Mouse (Mus musculus) heart, adult 18-20 months (tissue): ENCODE results near the gene Cmtm6. TPM values are rescaled to one million over a fixed set of nuclear protein-coding genes. Genes with fewer than 3 reads are reported as not detected.

Experiments used
- DNase-seq, 2 experiments: peaks; one replicate each; pipeline ENCODE4 v3.0.0; 2021 to 2022; ENCODE audit warnings: mixed read lengths in 1 of 2
- total RNA-seq, 2 experiments: library from RNA; stranded (reverse); gene quantifications; 2 replicates each; pipeline ENCODE4 v1.2.3; 2021

Cmtm6 gene
- total RNA-seq, 2 experiments from 2014 or later = 25.0 to 29.5 TPM

DNA sequence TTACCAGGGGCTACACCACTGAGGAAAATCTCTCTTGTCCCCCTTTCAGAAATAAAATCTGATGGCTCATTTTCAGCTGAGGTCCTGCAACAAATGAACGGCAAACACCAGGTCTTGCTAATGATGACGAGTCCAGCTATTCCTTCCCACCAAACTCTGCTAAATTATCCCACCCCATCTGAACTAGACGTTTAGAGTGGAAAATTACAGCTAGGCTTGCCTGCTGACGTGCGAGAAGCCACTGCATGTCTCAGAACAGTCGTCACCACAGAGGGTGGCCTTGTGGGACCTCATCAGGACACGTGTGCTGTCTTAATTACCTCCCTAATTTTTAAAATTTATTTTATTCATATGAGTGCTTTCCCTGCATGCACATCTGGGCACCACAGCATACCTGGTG lies 40.6 kb downstream of the Cmtm6 start:
- no peak for DNase-seq

DNA sequence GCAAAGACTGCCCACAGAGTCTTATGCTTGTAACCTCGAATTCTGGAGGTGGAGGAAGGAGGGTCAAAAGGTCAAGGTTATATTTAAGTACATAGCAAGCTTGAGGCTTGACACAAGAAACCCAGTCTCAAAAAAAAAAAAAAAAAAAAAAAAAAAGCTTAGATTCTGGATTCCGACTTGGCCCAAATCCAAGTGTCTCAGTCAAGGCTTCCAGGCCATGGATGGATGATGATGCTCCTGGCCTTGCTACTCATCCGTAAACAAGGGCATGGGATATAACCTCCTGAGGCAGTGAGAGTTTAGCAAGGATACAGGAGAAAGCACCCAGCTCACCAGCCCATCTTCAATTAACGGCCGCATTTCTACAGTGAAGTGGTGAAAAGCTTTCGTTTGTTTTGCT lies 43.7 kb downstream of the Cmtm6 start:
- DNase-seq = no peak

DNA sequence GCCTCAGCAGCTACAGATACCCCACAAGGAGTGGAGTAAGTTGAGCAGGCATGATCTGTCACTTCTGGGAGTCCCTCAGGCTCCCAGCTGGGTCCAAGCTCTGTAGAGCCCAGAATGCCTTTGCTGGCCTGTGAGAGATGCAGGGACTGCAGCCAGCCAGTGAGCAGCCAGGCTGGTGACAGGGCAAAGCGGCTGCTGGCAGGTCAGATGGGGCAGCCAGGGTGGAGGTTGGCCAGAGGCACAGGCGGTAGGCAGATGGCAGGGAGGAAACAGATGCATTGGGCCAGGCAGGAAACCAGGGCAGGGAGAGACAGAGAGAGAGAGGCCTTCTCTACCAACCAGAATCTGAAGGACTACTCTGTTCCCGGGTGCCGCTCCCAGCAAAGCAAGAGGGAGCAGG lies 44.4 kb downstream of the Cmtm6 start:
- peak; percentile 57 to 79 for DNase-seq

DNA sequence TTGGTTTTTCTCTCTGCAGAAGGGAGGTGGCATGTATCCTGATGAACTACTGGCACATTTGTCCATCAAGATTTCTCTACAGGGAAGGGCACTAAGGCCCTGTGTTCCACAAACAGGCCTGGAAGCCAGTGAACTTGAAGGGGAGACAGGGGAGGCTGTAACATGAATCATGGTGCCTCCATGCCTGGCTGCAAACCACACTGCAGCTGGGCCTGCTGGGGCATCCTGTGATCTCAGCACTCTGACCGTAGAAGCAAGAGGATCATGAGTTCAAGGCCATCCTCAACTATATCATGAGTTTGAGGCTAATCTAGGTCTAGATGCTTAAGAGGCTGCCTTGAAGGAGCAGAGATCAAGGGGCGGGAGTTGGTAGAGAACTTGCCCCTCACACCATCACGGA lies 45.4 kb downstream of the Cmtm6 start:
- no peak for DNase-seq

DNA sequence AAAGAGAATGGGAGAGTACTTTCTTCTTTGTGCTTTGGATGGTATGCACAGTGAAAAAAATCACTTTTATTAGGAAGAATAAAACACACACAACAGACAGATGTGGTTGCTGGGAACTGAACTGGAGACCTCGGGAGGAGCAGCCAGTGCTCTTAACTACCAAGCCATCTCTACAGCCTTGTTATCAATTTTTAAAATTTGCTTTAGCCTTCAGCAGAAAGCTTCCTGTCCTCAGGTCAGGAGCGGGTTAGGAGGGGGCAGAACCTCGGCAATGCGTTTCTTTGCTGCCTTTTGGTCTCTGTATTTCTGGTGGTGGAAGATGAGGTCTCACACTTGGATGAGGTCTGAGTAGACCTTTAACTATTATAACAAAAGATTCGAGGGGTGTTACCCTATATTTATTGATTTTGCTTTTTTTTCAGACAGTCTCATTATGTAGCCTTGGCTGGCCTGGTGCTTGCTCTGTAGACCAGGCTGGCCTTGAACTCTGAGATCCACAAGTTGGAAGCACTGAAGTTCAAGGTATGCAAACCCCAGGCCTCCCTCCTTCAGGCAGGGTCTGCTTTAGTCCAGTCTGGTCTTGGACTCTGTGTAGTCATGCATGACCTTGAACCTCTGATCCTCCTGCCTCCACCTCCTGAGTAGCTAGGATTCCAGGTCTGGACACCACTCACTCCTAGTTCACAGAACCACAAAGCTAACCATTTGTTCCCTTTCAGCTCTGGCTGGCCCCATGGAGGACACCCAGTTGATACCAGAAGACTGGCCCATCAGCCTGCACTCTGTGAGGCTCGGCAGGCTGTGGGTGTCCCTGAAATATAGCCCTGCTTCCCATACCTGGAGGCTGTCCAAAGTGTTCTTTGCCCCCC lies 46.5 kb downstream of the Cmtm6 start:
- no peak for DNase-seq

DNA sequence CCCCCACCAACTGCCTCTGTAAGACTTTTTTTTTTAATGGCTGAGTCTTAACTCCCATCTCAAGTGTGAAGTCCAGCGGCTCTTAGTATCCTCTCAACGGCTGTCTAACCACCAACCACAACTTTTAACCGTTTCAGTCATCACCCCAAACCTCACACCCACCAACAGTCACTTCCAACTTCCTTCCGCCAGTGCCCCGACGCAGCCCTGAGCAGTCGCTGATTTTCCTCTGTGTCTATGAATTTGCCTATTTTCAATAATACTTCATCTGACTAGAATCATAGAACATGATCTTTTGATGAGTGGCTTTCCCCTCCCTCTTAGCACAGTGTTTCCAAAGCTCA lies 47.1 kb downstream of the Cmtm6 start:
- no peak for DNase-seq

DNA sequence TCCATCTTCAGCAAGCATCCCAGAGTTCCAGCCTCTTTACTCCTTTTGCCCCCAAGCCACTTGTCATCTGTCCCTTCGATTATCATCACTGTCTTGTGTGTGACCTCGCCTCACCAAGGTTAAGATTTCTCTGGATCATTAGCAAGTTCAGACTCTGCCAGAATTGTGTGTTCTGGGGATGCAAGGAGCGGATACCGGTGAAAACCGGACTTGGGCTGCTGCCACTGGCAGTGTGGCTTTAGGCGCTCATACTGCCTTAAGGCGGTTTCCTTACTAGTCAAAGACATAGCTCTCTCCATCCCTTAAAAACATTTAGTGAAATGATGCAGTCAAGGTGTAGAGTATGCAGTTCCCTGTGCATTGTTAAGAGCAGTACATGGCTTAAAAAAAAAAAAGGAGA lies 48.0 kb downstream of the Cmtm6 start:
- no peak for DNase-seq

DNA sequence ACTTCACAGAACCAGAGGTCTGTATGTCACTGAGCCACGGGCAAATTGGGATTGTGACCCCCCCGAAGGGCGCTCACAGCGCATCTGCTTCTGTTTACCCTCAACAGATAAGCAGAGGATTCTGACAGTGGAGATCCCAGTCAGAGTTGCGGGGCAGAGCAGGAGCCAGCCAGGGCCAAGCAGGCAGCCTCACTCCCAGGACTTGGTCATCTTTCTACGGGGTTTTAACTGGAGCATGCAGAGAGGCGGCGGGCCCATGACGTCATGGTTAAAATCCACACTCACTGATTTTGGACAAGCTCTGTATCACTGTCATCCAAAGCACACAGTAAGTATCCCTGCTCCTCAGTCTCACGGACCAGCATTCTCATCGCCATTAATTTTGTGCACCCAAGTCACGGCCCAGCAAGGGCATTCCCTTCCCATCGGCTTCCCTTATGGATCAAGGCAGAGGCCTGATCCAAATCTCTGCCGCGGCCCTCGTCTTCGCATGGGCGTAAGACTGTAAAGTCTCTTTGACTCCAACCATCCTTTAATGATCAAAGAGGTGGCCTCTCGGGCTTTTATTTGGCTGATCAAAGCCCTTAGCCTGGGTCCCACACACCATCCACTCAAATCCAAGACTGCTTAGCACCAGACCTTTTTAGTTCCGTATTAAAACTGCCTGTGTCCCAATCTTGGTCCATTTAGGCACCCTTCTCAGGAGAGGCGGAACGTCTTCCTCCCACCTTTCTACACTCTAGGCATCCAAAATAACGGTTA lies 49.2 kb downstream of the Cmtm6 start:
- DNase-seq = peak; percentile 42 to 46

DNA sequence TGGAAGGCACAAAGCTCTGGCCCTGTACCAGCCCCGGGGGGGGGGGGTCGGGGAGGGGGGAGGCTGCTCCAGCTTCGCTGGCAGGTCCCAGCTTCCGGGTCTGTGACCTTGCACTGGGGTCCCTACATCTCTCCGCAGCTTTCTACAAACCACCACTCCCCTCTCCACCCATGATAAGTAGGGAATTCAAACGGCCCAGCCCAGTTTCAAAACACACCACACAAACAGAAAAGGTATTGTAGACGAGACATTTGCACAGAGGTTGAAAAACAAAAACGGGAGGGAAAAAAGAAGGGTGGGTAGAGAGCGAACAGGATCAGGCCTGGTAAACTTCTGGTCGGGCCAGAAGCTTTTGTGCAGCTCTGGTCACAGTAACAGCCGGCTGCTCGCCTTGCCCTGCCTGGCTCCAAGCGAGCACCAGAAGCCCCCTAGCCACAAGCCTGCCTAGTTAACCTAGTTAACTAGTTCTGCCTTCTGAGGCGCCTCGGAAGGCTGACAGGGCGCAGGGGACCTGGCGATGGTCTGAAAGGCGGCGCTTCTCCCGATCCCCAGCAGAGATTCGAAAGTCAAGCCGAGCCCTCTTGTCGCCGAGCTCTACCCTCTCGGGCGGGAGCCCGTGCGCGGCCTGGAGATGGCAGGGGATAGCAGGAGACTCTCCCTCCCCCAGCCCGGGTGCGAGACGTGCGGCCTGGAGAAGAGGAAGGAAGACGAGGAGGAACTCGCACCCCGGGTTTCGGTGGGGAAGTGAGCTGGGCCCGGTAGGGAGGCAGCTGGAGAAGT lies 50.0 kb downstream of the Cmtm6 start:
- peak; percentile 72 to 84 for DNase-seq

DNA sequence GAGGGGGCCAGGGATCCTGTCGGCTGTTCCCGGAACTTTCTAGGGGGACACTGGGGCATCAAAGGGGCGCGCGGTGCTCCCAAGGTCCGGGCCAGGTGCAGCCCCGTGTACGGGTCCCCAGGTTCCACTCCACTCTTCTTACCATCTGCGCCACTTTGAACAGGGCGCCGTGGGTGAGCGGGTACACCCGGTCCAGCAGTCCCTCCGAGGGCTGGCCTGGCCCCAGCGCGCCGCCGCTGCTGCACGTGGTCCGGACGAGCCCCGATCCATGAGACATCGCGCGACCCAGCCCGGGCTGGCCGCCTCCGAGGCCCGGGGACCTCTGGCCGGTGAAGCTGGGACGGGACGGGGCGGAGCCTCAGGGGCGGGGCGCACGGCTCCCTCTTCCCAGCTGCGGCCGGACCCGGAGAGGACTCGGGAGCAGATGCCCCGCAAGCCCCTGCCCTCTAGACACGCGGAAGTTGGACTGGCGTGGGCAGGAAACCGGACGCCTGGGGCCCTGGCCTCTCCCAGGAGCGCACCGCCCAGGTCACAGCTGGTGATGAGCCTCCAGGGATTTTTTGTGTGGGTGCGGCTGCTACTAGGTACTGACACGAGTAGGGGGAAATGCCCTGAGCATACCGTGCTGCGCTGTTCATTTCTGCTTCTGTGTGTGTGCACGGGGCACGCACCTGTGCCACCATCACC lies 50.8 kb downstream of the Cmtm6 start, which contains the start of gene Cmtm7:
Cmtm7 (minus strand) TSS at position 331 of the 687 bp plus-strand sequence.
- peak; percentile 87 to 91 for DNase-seq

DNA sequence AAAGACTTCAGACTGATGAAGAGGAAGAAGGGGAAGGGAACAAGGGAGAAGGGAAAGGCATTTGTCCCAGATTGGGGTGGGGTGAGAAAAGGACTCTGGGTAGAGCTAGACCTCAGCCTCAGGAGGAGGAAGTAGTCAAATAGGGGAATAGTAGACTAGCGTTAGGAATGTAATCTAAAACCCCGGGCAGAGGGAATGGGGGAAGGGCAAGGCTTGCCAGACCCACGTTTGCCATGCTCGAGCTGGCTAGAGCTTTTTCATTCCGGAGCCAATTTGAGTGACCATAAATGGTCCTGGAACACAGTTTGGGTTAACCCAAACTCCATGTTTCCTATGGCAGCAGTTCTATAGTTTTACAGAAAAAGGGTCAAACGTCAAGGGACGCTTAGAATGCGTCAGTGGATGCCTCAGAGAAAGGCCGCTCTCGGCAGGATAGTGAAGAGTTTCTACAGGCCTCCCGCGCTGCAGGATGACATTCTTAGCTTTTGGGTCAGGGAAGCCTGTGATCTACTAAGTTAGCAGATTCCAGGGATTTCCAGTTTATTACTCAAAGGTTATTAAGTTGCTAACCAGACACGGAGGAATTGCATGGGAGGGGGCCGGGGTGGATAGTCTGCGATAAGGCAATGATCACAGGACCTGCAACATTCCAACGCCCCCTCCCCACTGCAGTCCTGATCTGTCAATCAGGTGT lies 54.7 kb downstream of the Cmtm6 start:
- DNase-seq = no peak

DNA sequence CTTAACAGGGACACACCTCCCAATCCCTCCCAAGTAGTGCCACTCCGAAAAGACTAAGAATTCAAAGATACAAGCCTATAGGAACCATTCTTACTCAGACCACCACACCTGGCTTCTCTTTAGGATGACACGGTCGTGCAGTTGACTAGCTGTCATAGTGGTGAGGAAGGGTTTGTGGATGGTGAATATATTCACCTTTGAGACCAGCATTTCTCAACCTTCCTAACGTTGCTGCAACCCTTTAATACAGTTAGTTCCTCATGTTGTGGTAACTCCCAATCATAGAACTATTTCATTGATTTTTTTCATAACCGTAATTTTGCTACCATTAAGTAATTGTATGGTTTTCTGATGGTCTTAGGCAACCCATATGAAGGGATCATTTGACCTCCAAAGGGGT lies 56.2 kb downstream of the Cmtm6 start:
- no peak for DNase-seq

DNA sequence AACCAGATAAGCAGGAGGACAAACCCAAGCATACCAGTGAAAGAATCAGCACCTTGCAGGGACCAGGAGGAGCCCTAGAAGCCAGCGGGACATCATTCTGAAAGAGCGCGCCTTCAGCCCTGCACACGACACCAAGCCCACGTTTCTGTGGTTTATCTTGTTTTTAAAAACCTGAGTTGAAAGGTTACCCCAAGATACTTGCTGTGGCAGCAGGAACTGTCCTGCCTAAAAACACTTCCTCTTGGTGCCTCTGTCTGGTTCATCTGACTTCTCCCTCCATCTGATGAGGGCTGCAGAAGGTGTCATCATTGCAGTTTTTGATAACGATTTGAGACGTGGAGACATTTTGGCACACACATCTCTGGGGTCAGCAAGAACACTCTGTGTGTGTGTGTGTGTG lies 56.8 kb downstream of the Cmtm6 start:
- no peak for DNase-seq

DNA sequence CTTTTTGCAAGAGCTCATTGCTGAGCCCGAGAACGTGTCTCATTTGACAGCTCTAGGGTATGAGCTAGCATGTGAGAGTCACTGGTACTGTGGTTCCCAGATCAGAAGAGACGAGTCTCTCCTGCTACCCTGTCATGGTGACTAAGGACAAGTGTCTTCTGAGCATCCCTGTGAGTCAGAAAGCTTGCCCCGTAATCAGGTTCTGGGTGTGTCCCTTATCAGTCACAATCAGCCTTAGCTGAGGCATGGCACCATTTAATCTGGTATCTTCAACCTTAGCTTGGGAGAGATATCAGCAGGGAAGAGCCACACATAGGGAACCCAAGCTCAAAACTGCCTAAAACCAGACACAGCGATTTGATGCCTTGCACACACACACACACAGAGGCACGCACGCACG lies 57.8 kb downstream of the Cmtm6 start:
- no peak for DNase-seq

DNA sequence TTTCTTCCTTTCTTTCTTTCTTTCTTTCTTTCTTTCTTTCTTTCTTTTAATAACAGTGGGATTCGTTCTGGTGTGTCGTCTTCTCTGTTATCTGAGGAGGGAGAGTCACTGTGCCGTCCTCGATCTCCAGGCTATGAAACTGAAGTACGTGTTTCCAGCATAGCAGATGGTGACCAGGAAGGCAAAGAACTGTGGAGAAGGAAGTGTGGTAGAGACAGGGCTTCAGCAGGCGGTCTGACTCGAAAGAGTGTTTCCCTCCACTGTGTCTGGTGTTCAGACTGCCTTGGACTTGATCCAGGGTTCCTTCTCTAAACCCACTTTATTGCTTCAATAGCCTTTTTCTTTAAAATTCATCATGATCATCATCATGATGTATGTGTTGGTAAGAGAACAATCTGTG lies 58.6 kb downstream of the Cmtm6 start:
- no peak for DNase-seq

DNA sequence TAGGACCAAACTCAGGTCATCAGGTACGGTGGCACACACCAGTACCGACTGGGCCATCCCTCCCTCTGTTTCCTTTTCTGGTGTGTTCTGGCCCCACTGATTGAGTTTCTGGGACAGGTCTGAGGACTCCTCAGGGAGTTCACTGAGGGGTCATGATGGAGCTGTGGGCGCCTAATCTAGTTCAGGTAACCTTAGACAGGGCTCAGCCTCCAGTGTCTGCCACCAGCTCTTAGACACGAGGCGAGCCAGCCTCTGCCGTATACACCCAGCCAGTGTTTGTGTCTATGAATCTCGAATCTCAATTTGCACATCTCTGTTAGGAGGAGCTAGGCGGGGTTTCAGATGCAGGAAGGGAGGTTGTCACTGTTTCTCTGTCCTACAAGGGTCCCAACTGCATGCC lies 59.1 kb downstream of the Cmtm6 start:
- no peak for DNase-seq

DNA sequence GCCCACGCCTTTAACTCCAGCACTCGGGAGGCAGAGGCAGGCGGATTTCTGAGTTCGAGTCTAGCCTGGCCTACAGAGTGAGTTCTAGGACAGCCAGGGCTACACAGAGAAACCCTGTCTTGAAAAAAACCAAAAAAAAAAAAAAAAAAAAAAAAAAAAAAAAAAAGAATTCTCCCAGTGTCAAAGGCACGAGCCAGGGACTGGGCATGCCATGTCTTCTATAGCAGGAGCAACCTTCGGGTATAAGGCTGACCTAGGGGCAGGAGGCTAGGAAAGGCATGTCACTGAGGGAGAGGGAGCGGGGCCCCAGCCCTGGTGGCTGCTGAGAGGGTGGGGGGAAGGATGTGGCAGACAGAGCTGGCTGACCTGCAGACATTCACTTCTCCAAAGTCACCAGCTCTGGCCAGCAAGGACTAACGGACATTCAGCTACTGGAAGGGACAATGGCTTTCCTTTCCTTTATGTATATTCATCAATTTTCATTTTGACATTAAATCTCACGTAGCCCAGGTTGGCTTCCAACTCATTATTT lies 62.9 kb downstream of the Cmtm6 start:
- no peak for DNase-seq

DNA sequence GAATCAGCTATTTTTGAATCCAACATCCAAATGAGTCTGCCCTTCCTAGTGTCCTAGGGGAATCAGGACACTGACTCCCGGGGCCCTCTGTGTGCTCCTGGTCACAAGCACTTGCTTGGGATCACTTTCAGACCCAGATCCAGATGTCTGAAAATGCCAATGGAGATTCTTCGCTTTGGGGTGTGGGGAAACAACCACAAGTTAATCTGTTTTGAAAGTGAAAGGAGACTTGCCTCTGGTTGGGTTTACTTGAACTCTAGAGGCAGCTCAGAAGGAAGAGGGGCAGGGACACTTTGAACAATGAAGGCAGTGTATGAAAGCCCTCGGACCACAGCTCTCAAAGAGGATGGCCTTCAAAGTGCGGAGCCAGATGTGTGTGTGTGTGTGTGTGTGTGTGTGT lies 63.6 kb downstream of the Cmtm6 start:
- DNase-seq = no peak

DNA sequence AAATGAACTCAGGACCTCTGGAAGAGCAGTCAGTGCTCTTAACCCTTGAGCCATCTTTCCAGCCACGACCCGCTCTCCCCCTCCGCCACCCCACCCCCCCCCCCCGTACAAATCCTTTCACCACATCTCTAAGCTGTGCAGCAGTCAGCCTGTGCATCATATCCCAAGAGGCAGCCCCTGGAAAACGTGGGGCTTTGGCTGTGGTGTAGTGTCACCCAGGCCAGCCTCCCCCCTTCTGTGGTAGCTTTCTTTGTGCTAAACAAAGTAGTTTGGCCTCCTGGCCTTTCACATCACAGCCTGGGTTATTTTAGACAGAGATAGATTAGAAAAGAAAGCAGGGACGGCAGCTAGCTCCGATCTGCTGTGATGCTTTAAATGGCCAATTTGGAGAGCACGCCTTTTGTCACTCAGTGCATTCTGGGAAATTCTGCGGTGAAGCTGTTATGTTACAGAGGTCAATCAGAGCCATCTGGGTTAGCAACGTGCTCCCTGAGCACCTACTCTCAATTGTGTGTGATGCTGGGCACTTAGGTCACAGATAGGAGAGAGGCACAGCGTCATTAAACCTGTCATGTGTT lies 65.6 kb downstream of the Cmtm6 start:
- no peak for DNase-seq

DNA sequence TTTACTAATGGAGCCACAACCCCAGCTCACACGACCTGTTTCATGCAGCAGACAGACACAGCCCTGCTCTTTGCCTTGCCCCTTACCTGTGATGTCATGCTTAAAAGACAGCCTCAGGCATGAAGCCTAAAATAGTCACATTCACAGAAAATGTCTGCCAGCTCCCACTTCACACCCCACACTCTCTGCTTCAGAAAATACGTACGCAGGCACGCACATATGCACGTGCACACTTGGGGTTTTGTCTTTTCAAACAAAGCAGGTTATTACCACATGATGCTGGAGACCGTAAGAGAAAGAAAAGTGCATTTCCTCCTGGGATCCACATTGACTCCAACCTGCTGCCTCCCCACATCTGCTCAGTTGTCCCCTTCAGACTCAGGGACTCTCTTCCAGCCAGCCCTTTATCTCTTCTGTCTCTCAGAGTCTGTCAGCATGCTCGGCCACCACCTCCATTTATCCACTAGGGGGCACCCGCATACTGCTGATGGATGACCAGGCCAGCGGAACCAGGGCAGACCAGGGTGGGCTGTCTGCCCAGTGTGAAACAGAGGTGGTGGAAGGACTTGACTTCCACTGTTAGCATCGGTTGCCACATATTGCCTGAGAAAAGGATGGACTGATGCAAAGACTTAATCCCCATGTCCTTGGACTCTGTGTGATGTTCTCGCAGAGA lies 66.6 kb downstream of the Cmtm6 start:
- peak; percentile 84 to 93 for DNase-seq
